Mouse (Mus musculus) intestine, embryonic 16.5 days (tissue): ENCODE measurements around the gene Prmt1. TPM values are rescaled to one million over a fixed set of nuclear protein-coding genes. Genes with fewer than 3 reads are reported as not detected.
A peak's percentile ranks its signal among the peaks of the same experiment; 100 is the strongest.

ENCODE experiments used
- ATAC-seq: fragments of 200-750 bp; cut with Nextera tagmentation; 2 replicates; pipeline ENCODE4 v1.8.0; 2017; ENCODE audit warnings: moderate TSS enrichment, moderate library complexity
- H3K27ac ChIP-seq: fragments of 300-500 bp; sonication (generic); 2 replicates; pipeline ENCODE4 v1.5.1; 2014; ENCODE audit warnings: mild to moderate bottlenecking, low read length
- H3K27me3 ChIP-seq: fragments of 300-500 bp; sonication (generic); replicated peaks from 2 replicates; pipeline ENCODE4 v1.6.1; 2014; ENCODE audit warnings: low read length, control low read depth, mixed read lengths; ENCODE audit not compliant: control insufficient read depth, insufficient read depth
- H3K36me3 ChIP-seq: fragments of 300-500 bp; sonication (generic); 2 replicates; pipeline ENCODE4 v1.6.1; 2014; ENCODE audit warnings: low read length, control low read depth; ENCODE audit not compliant: control insufficient read depth, insufficient read depth
- H3K4me1 ChIP-seq: fragments of 300-500 bp; sonication (generic); 2 replicates; pipeline ENCODE4 v1.6.1; 2014; ENCODE audit warnings: low read length, control low read depth, mixed read lengths; ENCODE audit not compliant: control insufficient read depth, insufficient read depth
- H3K4me2 ChIP-seq: fragments of 300-500 bp; sonication (generic); 2 replicates; pipeline ENCODE4 v1.6.1; 2014; ENCODE audit warnings: low read depth, low read length, control low read depth
- H3K4me3 ChIP-seq: fragments of 300-500 bp; sonication (generic); 2 replicates; pipeline ENCODE4 v1.5.1; 2014; ENCODE audit warnings: mild to moderate bottlenecking, low read length
- H3K9ac ChIP-seq: fragments of 300-500 bp; sonication (generic); 2 replicates; pipeline ENCODE4 v1.6.1; 2014; ENCODE audit warnings: low read depth, low read length
- H3K9me3 ChIP-seq: fragments of 300-500 bp; sonication (generic); 2 replicates; pipeline ENCODE4 v1.6.1; 2016; ENCODE audit warnings: low read length, control low read depth; ENCODE audit not compliant: control insufficient read depth
- WGBS: fragments of 180-500 bp; shearing (Covaris S2); extraction: QIAGEN DNeasy Blood & Tissue Kit; methylation state at CpG from one replicate; pipeline ENCODE4 v1.1.7; 2014; 5-methylcytosine and 5-hydroxymethylcytosine counted together
- polyA plus RNA-seq: library from polyadenylated mRNA; unstranded; fragments of >200 nt; fragmentation: Nextera tagmentation; extraction: Ambion mirVana; gene quantifications from 2 replicates; pipeline ENCODE4 v1.2.1, GENCODE M21; 2015

Prmt1 gene
- polyA plus RNA-seq, 1 experiment from 2014 or later: 439 TPM

GRCm38 (mm10) chr7:44952611-44953306 lies 33.6 kb downstream of the Prmt1 start:
- WGBS: 6% methylated on average over 23 of the region's 24 CpGs
- Histone ChIP-seq H3K9me3 (no peaks in the 10 kb centered on the region), H3K4me3 (peak overlapping the region; percentile 56), H3K27ac (peak overlapping the region; percentile 54), H3K27me3 (peaks cover 19% of the 10 kb centered on the region), H3K4me2 (peak overlapping the region; percentile 82), H3K4me1 (peaks cover 5% of the 10 kb centered on the region), H3K9ac (peak overlapping the region; percentile 68), H3K36me3 (no peaks in the 10 kb centered on the region)
- peak; percentile 92 for ATAC-seq

- peak overlapping the region; percentile 56 for H3K4me3 ChIP-seq
- under 1% methylated on average over 10 of the region's 10 CpGs for WGBS
- H3K27ac ChIP-seq: no peak overlapping the region
- H3K4me1 ChIP-seq: peaks cover 5% of the 10 kb centered on the region
- H3K4me2 ChIP-seq: peak overlapping the region; percentile 82
- peak overlapping the region; percentile 68 for H3K9ac ChIP-seq
- H3K9me3 ChIP-seq: no peaks in the 10 kb centered on the region
- ATAC-seq: peak; percentile 89
- peaks cover 19% of the 10 kb centered on the region for H3K27me3 ChIP-seq
- no peaks in the 10 kb centered on the region for H3K36me3 ChIP-seq
These were observed 34.4 kb downstream of the Prmt1 start for GRCm38 (mm10) chr7:44951960-44952359.

GRCm38 (mm10) chr7:44949922-44950321 lies 36.4 kb downstream of the Prmt1 start:
- H3K9ac ChIP-seq: no peak overlapping the region
- no peak overlapping the region for H3K4me3 ChIP-seq
- H3K9me3 ChIP-seq: no peaks in the 10 kb centered on the region
- H3K36me3 ChIP-seq: no peaks in the 10 kb centered on the region
- no peak overlapping the region for H3K27ac ChIP-seq
- WGBS: 78% methylated on average over 6 of the region's 6 CpGs
- peaks cover 5% of the 10 kb centered on the region for H3K4me1 ChIP-seq
- ATAC-seq: no peak
- no peak overlapping the region for H3K4me2 ChIP-seq
- peaks cover 19% of the 10 kb centered on the region for H3K27me3 ChIP-seq

DNA sequence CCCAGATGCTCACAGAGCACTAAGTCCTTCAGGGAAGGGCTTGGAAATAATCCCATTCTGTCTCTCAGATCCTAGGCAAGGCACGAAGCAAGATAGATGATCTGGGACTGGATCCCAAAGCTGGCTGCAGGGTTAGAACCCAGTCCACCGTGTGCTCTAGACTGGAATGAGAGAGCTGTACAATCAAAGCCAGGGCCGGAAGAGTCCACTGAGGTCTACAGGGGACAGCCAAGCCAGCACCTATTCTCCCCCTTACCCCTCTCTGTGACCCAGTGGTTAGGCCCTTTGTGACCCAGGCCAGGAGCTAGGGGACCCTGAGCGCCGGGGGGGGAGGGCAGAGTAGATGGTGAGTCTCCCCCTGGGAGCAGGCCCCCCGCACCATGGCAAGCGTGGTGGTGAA lies 43.5 kb downstream of the Prmt1 start, which contains the start of gene Tsks:
Gene Tsks (plus strand): TSS at position 301 of the 400 bp plus-strand sequence.
- 76% methylated on average over 7 of the region's 7 CpGs for WGBS
- Histone ChIP-seq H3K4me1 (no peaks in the 10 kb centered on the region), H3K4me2 (no peak within 1 kb of the TSS), H3K27ac (no peak within 1 kb of the TSS), H3K4me3 (no peak within 1 kb of the TSS), H3K27me3 (no peaks in the 10 kb centered on the region), H3K9ac (no peak within 1 kb of the TSS), H3K9me3 (no peaks in the 10 kb centered on the region), H3K36me3 (no peaks in the 10 kb centered on the region)
- no peak for ATAC-seq

DNA sequence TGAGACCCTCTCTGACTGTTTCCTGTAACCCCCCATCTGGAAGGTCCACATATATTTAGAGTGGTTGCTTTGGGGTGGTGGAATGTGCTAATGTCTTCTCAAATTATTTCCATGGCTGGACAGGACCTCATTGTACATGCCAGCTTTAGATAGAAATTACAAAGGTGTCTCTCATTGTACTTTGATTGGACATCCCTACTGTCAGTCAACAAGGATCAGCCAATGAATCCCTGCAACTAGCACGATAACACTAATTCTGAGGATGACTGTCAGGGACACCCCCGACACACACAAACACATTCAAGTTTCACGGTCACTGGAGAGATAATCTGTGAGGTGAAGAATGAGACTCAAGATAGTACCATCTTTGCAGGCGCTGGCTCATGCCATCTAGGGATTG lies 47.7 kb downstream of the Prmt1 start:
- 92% methylated on average over 4 of the region's 4 CpGs for WGBS
- H3K36me3 ChIP-seq: no peaks in the 10 kb centered on the region

DNA sequence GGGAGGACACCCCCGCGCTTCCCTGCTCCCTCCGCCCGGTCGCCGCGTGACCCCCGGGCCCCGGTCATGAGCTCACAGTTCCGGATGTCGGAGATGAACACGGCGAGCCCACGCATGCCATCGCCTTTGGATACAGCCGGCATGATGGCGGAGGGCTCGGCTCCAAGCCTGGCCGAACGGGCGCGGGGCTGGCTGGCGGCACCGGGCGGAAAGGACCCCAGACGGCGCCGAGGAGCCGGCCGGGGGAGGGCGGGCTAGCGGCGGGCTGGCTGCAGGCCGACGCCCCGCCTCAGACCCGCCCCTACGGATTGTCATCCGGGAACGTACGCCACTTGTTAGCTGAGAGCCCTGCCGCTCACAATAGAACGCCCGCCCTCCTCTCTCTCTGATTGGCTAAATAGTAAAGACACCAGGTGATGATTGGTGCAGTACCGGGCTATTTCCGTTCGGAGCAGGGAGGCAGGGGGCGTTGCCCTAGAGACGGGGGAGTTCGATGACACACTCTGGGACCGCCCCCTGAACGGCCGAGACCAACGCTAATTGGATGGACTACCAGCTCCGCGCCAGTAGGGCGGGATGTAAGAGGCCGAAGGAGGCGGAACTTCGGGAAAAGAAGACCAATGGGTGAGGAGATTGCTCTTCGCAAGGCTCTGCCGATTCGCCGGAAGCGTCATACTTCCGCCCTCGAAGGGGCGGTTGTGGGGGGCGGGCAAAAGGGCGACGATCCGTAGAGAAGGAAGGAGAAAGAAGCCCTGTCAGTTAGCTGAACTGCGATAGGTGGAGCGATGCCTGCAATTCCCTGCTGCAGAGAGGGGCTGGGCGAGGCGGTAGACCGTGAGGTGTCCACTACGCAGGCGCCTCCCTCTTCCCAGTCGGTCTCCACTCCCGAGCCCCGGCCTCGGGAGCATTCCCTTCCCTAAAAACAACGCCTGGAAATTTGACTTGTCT lies 56.9 kb downstream of the Prmt1 start, which contains the start of gene Ap2a1:
Gene Ap2a1 (minus strand): TSS at position 293 of the 948 bp plus-strand sequence.
- Histone ChIP-seq H3K27ac (peak within 1 kb of the TSS; percentile 87), H3K4me2 (peak within 1 kb of the TSS; percentile 73), H3K4me3 (peak within 1 kb of the TSS; percentile 95), H3K4me1 (peaks cover 16% of the 10 kb centered on the region), H3K36me3 (no peaks in the 10 kb centered on the region), H3K9me3 (no peaks in the 10 kb centered on the region), H3K9ac (peak within 1 kb of the TSS; percentile 95), H3K27me3 (no peaks in the 10 kb centered on the region)
- peak; percentile 99 for ATAC-seq
- under 1% methylated on average over 84 of the region's 84 CpGs for WGBS

More for the DNA sequence above, 47.7 kb downstream of the Prmt1 start:
- no peak overlapping the region for H3K27ac ChIP-seq
- no peaks in the 10 kb centered on the region for H3K27me3 ChIP-seq
- no peak overlapping the region for H3K9ac ChIP-seq
- no peak overlapping the region for H3K4me3 ChIP-seq
- H3K4me1 ChIP-seq: no peaks in the 10 kb centered on the region
- no peak for ATAC-seq
- H3K9me3 ChIP-seq: no peaks in the 10 kb centered on the region
- no peak overlapping the region for H3K4me2 ChIP-seq

- peak overlapping the region; percentile 95 for H3K4me3 ChIP-seq
- 4% methylated on average over 1 of the region's 1 CpGs for WGBS
- H3K36me3 ChIP-seq: no peaks in the 10 kb centered on the region
- peak overlapping the region; percentile 95 for H3K9ac ChIP-seq
- no peaks in the 10 kb centered on the region for H3K9me3 ChIP-seq
- H3K27ac ChIP-seq: no peak overlapping the region
- H3K4me1 ChIP-seq: peaks cover 16% of the 10 kb centered on the region
- ATAC-seq: no peak
- H3K4me2 ChIP-seq: peak overlapping the region; percentile 70
- no peaks in the 10 kb centered on the region for H3K27me3 ChIP-seq
These were observed 57.8 kb downstream of the Prmt1 start for GRCm38 (mm10) chr7:44928570-44928969.
